Mouse (Mus musculus) MEL (cell line): ENCODE results near the gene Med24. TPM values are rescaled to one million over a fixed set of nuclear protein-coding genes. Genes with fewer than 3 reads are reported as not detected.

Experiments used
- DNase-seq: peaks from one replicate; pipeline ENCODE4 v3.0.0; 2011; ENCODE audit warnings: low read depth, low spot score
- H3K27ac ChIP-seq: 2 replicates; pipeline ENCODE4 v1.5.1; 2012; ENCODE audit warnings: low read depth, mild to moderate bottlenecking, control low read depth, low read length, moderate library complexity; ENCODE audit not compliant: control insufficient read depth
- H3K27me3 ChIP-seq, 2 experiments: fragments of 150-350 bp in 1 of 2; sonication (generic) in 1 of 2; 2 replicates each; pipeline ENCODE4 v1.6.1; 2012; ENCODE audit warnings: low read length in 2 of 2, mild to moderate bottlenecking in 2 of 2, improper control_type of control experiment in 1 of 2, moderate library complexity in 1 of 2; ENCODE audit not compliant: insufficient read depth in 2 of 2, control insufficient read depth in 1 of 2
- H3K36me3 ChIP-seq, 2 experiments: 2 replicates each; pipeline ENCODE4 v1.6.1; 2012 to 2014; ENCODE audit warnings: low read length in 2 of 2, improper control_type of control experiment in 1 of 2, inconsistent platforms in 1 of 2, mild to moderate bottlenecking in 1 of 2; ENCODE audit not compliant: insufficient read depth in 2 of 2, control insufficient read depth in 1 of 2
- H3K4me1 ChIP-seq, 2 experiments: fragments of 150-350 bp in 1 of 2; sonication (generic) in 1 of 2; 2 replicates each; pipeline ENCODE4 v1.6.1; 2012; ENCODE audit warnings: low read length in 2 of 2, improper control_type of control experiment in 1 of 2, mild to moderate bottlenecking in 1 of 2; ENCODE audit not compliant: insufficient read depth in 2 of 2, control insufficient read depth in 1 of 2
- H3K4me3 ChIP-seq, 2 experiments: fragments of 150-350 bp in 1 of 2; sonication (generic) in 1 of 2; 2 replicates each; pipeline ENCODE4 v1.5.1; 2012; ENCODE audit warnings: low read depth in 2 of 2, low read length in 2 of 2, mild to moderate bottlenecking in 2 of 2, moderate library complexity in 2 of 2, control low read depth in 1 of 2, improper control_type of control experiment in 1 of 2; ENCODE audit not compliant: control insufficient read depth in 1 of 2, insufficient read depth in 1 of 2
- H3K79me2 ChIP-seq: 2 replicates; pipeline ENCODE4 v1.6.1; 2012; ENCODE audit warnings: mild to moderate bottlenecking, low read length, moderate library complexity; ENCODE audit not compliant: control insufficient read depth, poor library complexity, insufficient read depth
- H3K9ac ChIP-seq: 2 replicates; pipeline ENCODE4 v1.6.1; 2012; ENCODE audit warnings: low read depth, mild to moderate bottlenecking, control low read depth, low read length, moderate library complexity; ENCODE audit not compliant: control insufficient read depth, poor library complexity, severe bottlenecking
- H3K9me3 ChIP-seq: fragments of 150-350 bp; sonication (generic); replicated peaks from 2 replicates; pipeline ENCODE4 v1.6.1; 2012; ENCODE audit warnings: mild to moderate bottlenecking, low read length, improper control_type of control experiment, moderate library complexity; ENCODE audit not compliant: insufficient read depth
- BHLHE40 ChIP-seq: IDR thresholded peaks from 2 replicates; pipeline ENCODE4 v1.6.1; 2012; ENCODE audit warnings: low read depth, mild to moderate bottlenecking, inconsistent platforms, low read length, improper control_type of control experiment, borderline replicate concordance
- CHD2 ChIP-seq: IDR thresholded peaks from 2 replicates; pipeline ENCODE4 v1.6.1; 2011; ENCODE audit warnings: low read length, improper control_type of control experiment
- CTCF ChIP-seq, 3 experiments: IDR thresholded peaks in 2 of 3; conservative IDR thresholded peaks in 1 of 3; 2 replicates each; pipeline ENCODE4 v1.5.1; 2011 to 2012; ENCODE audit warnings: low read length in 3 of 3, low read depth in 2 of 3, mild to moderate bottlenecking in 2 of 3, improper control_type of control experiment in 1 of 3, inconsistent platforms in 1 of 3, mixed read lengths in 1 of 3, moderate library complexity in 1 of 3; ENCODE audit not compliant: control insufficient read depth in 1 of 3, insufficient read depth in 1 of 3, poor library complexity in 1 of 3, severe bottlenecking in 1 of 3
- E2F4 ChIP-seq: IDR thresholded peaks from 2 replicates; pipeline ENCODE4 v1.6.1; 2011; ENCODE audit warnings: low read depth, low read length, improper control_type of control experiment, borderline replicate concordance
- ELF1 ChIP-seq: IDR thresholded peaks from 2 replicates; pipeline ENCODE4 v1.6.1; 2014; ENCODE audit warnings: low read depth, mild to moderate bottlenecking, inconsistent platforms, low read length, improper control_type of control experiment, moderate library complexity
- EP300 ChIP-seq, 2 experiments: IDR thresholded peaks; 2 replicates each; pipeline ENCODE4 v1.6.1; 2011; ENCODE audit warnings: improper control_type of control experiment in 2 of 2, low read length in 2 of 2, low read depth in 1 of 2, mild to moderate bottlenecking in 1 of 2
- GABPA ChIP-seq: IDR thresholded peaks from 2 replicates; pipeline ENCODE4 v1.6.1; 2012; ENCODE audit warnings: low read depth, mild to moderate bottlenecking, inconsistent platforms, low read length, improper control_type of control experiment, moderate library complexity
- GATA1 ChIP-seq: IDR thresholded peaks from 2 replicates; pipeline ENCODE4 v1.6.1; 2011; ENCODE audit warnings: low read depth, low read length, improper control_type of control experiment
- HCFC1 ChIP-seq: IDR thresholded peaks from 2 replicates; pipeline ENCODE4 v1.6.1; 2012; ENCODE audit warnings: low read depth, mild to moderate bottlenecking, inconsistent platforms, low read length, improper control_type of control experiment, moderate library complexity
- JUND ChIP-seq: IDR thresholded peaks from 2 replicates; pipeline ENCODE4 v1.6.1; 2011; ENCODE audit warnings: low read depth, mild to moderate bottlenecking, improper control_type of control experiment, low read length
- KAT2A ChIP-seq: conservative IDR thresholded peaks from 2 replicates; pipeline ENCODE4 v1.6.1; 2012; ENCODE audit warnings: low read depth, low read length, improper control_type of control experiment, inconsistent platforms
- MAFK ChIP-seq: IDR thresholded peaks from 2 replicates; pipeline ENCODE4 v1.6.1; 2011; ENCODE audit warnings: low read depth, mild to moderate bottlenecking, low read length, improper control_type of control experiment, borderline replicate concordance
- MAX ChIP-seq: IDR thresholded peaks from 2 replicates; pipeline ENCODE4 v1.6.1; 2011; ENCODE audit warnings: low read length, improper control_type of control experiment
- MAZ ChIP-seq: IDR thresholded peaks from 2 replicates; pipeline ENCODE4 v1.6.1; 2012; ENCODE audit warnings: low read depth, mild to moderate bottlenecking, inconsistent platforms, low read length, improper control_type of control experiment
- MEF2A ChIP-seq: IDR thresholded peaks from 2 replicates; pipeline ENCODE4 v1.6.1; 2014; ENCODE audit warnings: low read depth, mild to moderate bottlenecking, inconsistent platforms, low read length, improper control_type of control experiment; ENCODE audit not compliant: poor library complexity, insufficient replicate concordance, severe bottlenecking; ENCODE audit errors: extremely low read depth
- MYB ChIP-seq: IDR thresholded peaks from 2 replicates; pipeline ENCODE4 v1.6.1; 2011; ENCODE audit warnings: mild to moderate bottlenecking, low read depth, low read length, improper control_type of control experiment
- MYC ChIP-seq: IDR thresholded peaks from 2 replicates; pipeline ENCODE4 v1.6.1; 2011; ENCODE audit warnings: low read depth, mild to moderate bottlenecking, low read length, improper control_type of control experiment, moderate library complexity
- NELFE ChIP-seq: IDR thresholded peaks from 2 replicates; pipeline ENCODE4 v1.6.1; 2011; ENCODE audit warnings: low read depth, low read length, improper control_type of control experiment
- NRF1 ChIP-seq: IDR thresholded peaks from 2 replicates; pipeline ENCODE4 v1.6.1; 2014; ENCODE audit warnings: low read depth, mild to moderate bottlenecking, inconsistent platforms, low read length, improper control_type of control experiment, moderate library complexity; ENCODE audit not compliant: poor library complexity, insufficient read depth, severe bottlenecking
- POLR2A ChIP-seq, 2 experiments: IDR thresholded peaks; 2 replicates each; pipeline ENCODE4 v1.6.1; 2011 to 2012; ENCODE audit warnings: low read length in 2 of 2, mild to moderate bottlenecking in 2 of 2, control low read depth in 1 of 2, improper control_type of control experiment in 1 of 2, low read depth in 1 of 2, moderate library complexity in 1 of 2; ENCODE audit not compliant: control insufficient read depth in 1 of 2, insufficient read depth in 1 of 2, poor library complexity in 1 of 2
- POLR2AphosphoS2 ChIP-seq: IDR thresholded peaks from 2 replicates; pipeline ENCODE4 v1.6.1; 2011; ENCODE audit warnings: low read length, improper control_type of control experiment
- RAD21 ChIP-seq: IDR thresholded peaks from 2 replicates; pipeline ENCODE4 v1.6.1; 2011; ENCODE audit warnings: mild to moderate bottlenecking, low read depth, low read length, improper control_type of control experiment
- SIN3A ChIP-seq: IDR thresholded peaks from 2 replicates; pipeline ENCODE4 v1.6.1; 2012; ENCODE audit warnings: low read length, improper control_type of control experiment, inconsistent platforms
- SMC3 ChIP-seq: IDR thresholded peaks from 2 replicates; pipeline ENCODE4 v1.6.1; 2011; ENCODE audit warnings: low read depth, low read length, improper control_type of control experiment
- TAL1 ChIP-seq: IDR thresholded peaks from 2 replicates; pipeline ENCODE4 v1.6.1; 2012; ENCODE audit warnings: mild to moderate bottlenecking, inconsistent platforms, low read length, moderate library complexity, mixed read lengths
- TBP ChIP-seq: IDR thresholded peaks from 2 replicates; pipeline ENCODE4 v1.8.0; 2011; ENCODE audit warnings: low read depth, low read length, improper control_type of control experiment
- TCF12 ChIP-seq: IDR thresholded peaks from 2 replicates; pipeline ENCODE4 v1.6.1; 2014; ENCODE audit warnings: low read depth, mild to moderate bottlenecking, inconsistent platforms, low read length, improper control_type of control experiment, moderate library complexity
- UBTF ChIP-seq: IDR thresholded peaks from 2 replicates; pipeline ENCODE4 v1.6.1; 2012; ENCODE audit warnings: low read depth, mild to moderate bottlenecking, inconsistent platforms, low read length, improper control_type of control experiment, moderate library complexity, borderline replicate concordance; ENCODE audit not compliant: insufficient read depth
- USF1 ChIP-seq: IDR thresholded peaks from 2 replicates; pipeline ENCODE4 v1.6.1; 2014; ENCODE audit warnings: low read depth, mild to moderate bottlenecking, inconsistent platforms, low read length, improper control_type of control experiment, moderate library complexity
- USF2 ChIP-seq, 2 experiments: IDR thresholded peaks; 2 replicates each; pipeline ENCODE4 v1.6.1; 2011 to 2012; ENCODE audit warnings: improper control_type of control experiment in 2 of 2, low read length in 2 of 2, borderline replicate concordance in 1 of 2, inconsistent platforms in 1 of 2, low read depth in 1 of 2, mild to moderate bottlenecking in 1 of 2; ENCODE audit not compliant: insufficient read depth in 1 of 2
- ZC3H11A ChIP-seq: IDR thresholded peaks from 2 replicates; pipeline ENCODE4 v1.6.1; 2012; ENCODE audit warnings: low read depth, mild to moderate bottlenecking, inconsistent platforms, low read length, improper control_type of control experiment
- ZMIZ1 ChIP-seq: IDR thresholded peaks from 2 replicates; pipeline ENCODE4 v1.6.1; 2012; ENCODE audit warnings: low read depth, mild to moderate bottlenecking, inconsistent platforms, low read length, improper control_type of control experiment, moderate library complexity
- ZNF384 ChIP-seq: IDR thresholded peaks from 2 replicates; pipeline ENCODE4 v1.6.1; 2012; ENCODE audit warnings: low read depth, mild to moderate bottlenecking, inconsistent platforms, low read length, improper control_type of control experiment
- polyA plus RNA-seq, 2 experiments: library from polyadenylated mRNA; stranded (reverse) in 1 of 2; unstranded in 1 of 2; fragments of >175 nt in 1 of 2; fragments of >200 nt in 1 of 2; gene quantifications; 2 replicates each; pipeline versions ENCODE4 v1.2.1 to v1.2.4; 2012; ENCODE audit warnings: low replicate concordance in 2 of 2, low read depth in 1 of 2; ENCODE audit not compliant: insufficient read length in 2 of 2, insufficient read depth in 1 of 2, missing spikeins in 1 of 2
- total RNA-seq: library from RNA; depleted of rRNA; stranded (reverse); fragments of 300-350 nt; gene quantifications from 2 replicates; pipeline ENCODE4 v1.2.3, GENCODE M21; 2012

The Med24 gene
- total and polyA plus RNA-seq, 3 experiments = 37.5 to 89.8 TPM; not detected in 1

DNA sequence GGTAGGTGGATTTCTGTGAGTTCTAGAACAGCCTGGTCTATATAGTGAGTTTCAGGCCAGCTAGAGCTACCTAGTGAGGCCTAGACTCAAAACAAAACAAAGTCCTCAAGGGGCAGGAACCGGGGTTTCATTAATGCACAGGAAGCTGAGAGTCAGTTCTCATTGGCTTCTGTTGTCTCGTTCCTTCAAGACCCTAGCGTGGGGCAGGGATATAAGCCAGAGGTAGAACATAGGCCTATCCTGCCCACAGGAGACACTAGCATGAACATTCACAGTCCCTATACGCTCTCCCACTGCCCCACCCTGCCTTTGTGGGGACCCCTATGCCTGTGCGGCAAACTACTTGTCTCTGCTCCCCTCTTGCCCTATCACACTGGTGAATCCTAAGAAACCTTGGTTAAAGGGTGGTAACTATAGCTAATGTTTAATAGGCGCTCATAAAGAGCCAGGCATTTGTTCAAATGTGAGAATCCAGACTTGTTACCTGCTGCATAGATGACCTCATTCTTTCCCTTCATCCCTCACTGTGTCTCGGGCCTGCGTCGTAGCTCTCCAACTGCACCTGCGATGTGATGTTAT, 23.4 kb upstream of the Med24 start:
- H3K27ac ChIP-seq = peak overlapping the region; percentile 58
- peaks cover 59 to 69% of the 10 kb centered on the region in 2 experiments for H3K4me1 ChIP-seq
- H3K4me3 ChIP-seq = no peak overlapping the region

DNA sequence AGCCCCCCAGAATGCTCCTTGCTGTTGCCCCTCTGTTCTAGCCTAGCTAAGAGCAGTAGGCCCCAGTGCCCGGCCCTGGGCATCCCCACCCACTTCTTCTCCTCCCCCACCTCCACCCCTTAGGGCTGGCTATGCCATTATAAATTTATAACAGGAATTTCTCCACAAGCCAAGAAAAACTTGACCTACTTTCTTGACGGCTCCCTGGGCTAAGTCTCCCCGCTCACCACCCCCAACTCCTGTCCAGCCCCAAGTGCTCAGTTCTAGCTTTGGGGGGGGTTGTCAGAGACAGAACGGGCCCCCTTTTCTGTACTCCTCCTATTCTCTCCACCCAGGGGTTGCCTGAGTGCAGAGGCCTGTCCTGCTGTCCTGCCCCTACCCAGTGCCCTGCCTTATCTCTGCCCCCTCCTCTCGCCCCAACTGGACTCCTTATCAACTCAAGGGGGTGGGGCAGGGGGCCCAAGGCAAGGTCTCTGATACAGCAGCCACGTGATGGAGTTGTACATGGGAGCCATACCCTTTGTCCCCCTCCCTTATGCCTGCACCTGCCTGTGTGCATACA, 22.1 kb upstream of the Med24 start:
- H3K9ac ChIP-seq = peak overlapping the region; percentile 51
- H3K4me1 ChIP-seq = peaks cover 63 to 72% of the 10 kb centered on the region in 2 experiments
- DNase-seq = peak; percentile 68
- H3K27ac ChIP-seq = peak overlapping the region; percentile 58
- peaks cover 0 to 56% of the 10 kb centered on the region in 2 experiments; a peak in 2 of 4 replicates for H3K36me3 ChIP-seq
- peak overlapping the region in 1 of 2 experiments; percentile 18; a peak in 1 of 4 replicates for H3K4me3 ChIP-seq
- H3K9me3 ChIP-seq = no peaks in the 10 kb centered on the region
- H3K79me2 ChIP-seq = peaks cover 6% of the 10 kb centered on the region
- H3K27me3 ChIP-seq = no peaks in the 10 kb centered on the region
- TF ChIP-seq BHLHE40 (peak; percentile 92), RAD21 (no peak), JUND (no peak), MYC (peak; percentile 72; the same call in 1 of the 2 replicates), CTCF (IDR thresholded peaks at IDR 0.05 in 2 of 3, conservative IDR thresholded peaks at IDR 0.05 in 1 of 3; ENCODE audit: control insufficient read depth in 1 of 3, insufficient read depth in 1 of 3, low read depth in 2 of 3, low read length in 3 of 3, poor library complexity in 1 of 3, severe bottlenecking in 1 of 3) (no peak), USF2 (IDR thresholded peaks at IDR 0.05; ENCODE audit: borderline replicate concordance in 1 of 2, insufficient read depth in 1 of 2, low read depth in 1 of 2, low read length in 2 of 2) (peak in 1 of 2 experiments; percentile 79; a peak in 2 of 4 replicates), ZC3H11A (no peak), NELFE (no peak), MYB (peak; percentile 39; the same call in 1 of the 2 replicates), HCFC1 (peak; percentile 58), SIN3A (peak; percentile 87), MAX (peak; percentile 89), CHD2 (peak; percentile 18; the same call in 1 of the 2 replicates), KAT2A (no peak; the same call in 1 of the 2 replicates), ZMIZ1 (no peak), MEF2A (no peak), TBP (0 out of 2 replicates have a peak, but pooled peaks have one; percentile 6), E2F4 (no peak), ELF1 (0 out of 2 replicates have a peak, but pooled peaks have one; percentile 12), MAFK (peak; percentile 30; the same call in 1 of the 2 replicates), GATA1 (peak; percentile 82), UBTF (no peak), TAL1 (no peak), ZNF384 (no peak)

More for the DNA sequence above, 23.4 kb upstream of the Med24 start:
- Histone ChIP-seq H3K27me3 (no peaks in the 10 kb centered on the region), H3K79me2 (peaks cover 6% of the 10 kb centered on the region), H3K36me3 (peaks cover 0 to 56% of the 10 kb centered on the region in 2 experiments; a peak in 3 of 4 replicates), H3K9ac (peak overlapping the region; percentile 51), H3K9me3 (no peaks in the 10 kb centered on the region)
- TF ChIP-seq EP300 (IDR thresholded peaks at IDR 0.05; ENCODE audit: low read depth in 1 of 2, low read length in 2 of 2) (no peak), USF1 (no peak), E2F4 (no peak), RAD21 (no peak), POLR2A (IDR thresholded peaks at IDR 0.05; ENCODE audit: control insufficient read depth in 1 of 2, insufficient read depth in 1 of 2, low read depth in 1 of 2, low read length in 2 of 2, poor library complexity in 1 of 2) (no peak), JUND (no peak), GABPA (no peak), POLR2AphosphoS2 (no peak), SIN3A (no peak), SMC3 (no peak), CHD2 (no peak), ELF1 (no peak), MAZ (no peak), NRF1 (no peak), GATA1 (no peak), TCF12 (no peak)
- DNase-seq = no peak
